Mouse (Mus musculus): Measurements from ENCODE around the gene Ttc39d. TPM values are rescaled to one million over a fixed set of nuclear protein-coding genes. Genes with fewer than 3 reads are reported as not detected.
A peak's percentile ranks its signal among the peaks of the same experiment; 100 is the strongest.

Gene Ttc39d
- polyA plus RNA-seq (2014; fragmentation: Nextera tagmentation; extraction: Ambion mirVana): 0.12 TPM in 1 of 2 replicates, not detected in the other

GRCm38 (mm10) chr17:80206671-80207581 lies at the start of gene Ttc39d, which contains the start of gene Srsf7:
TSS of gene Ttc39d (plus strand) at chr17:80207460.
TSS of gene Srsf7 (minus strand) at chr17:80207307.
- DNase-seq (ENCODE audit: low spot score): peak; percentile 100

GRCm38 (mm10) chr17:80157489-80157888 lies 49.8 kb upstream of the Ttc39d start:
- no peaks in the 10 kb centered on the region for H3K27me3 ChIP-seq (replicated peaks; ENCODE audit: control insufficient read depth, insufficient read depth, low read length)
- no peak overlapping the region for H3K9ac ChIP-seq (ENCODE audit: low read length)
- H3K36me3 ChIP-seq (ENCODE audit: control insufficient read depth, insufficient read depth, low read length): no peaks in the 10 kb centered on the region
- DNase-seq (ENCODE audit: low spot score) (no peak), ATAC-seq (replicated peaks; ENCODE audit: low FRiP score, low TSS enrichment, low read depth) (no peak)
- no peaks in the 10 kb centered on the region for H3K9me3 ChIP-seq (ENCODE audit: control insufficient read depth, low read length)
- H3K4me3 ChIP-seq (ENCODE audit: low read depth, low read length): no peak overlapping the region
- H3K4me1 ChIP-seq (replicated peaks; ENCODE audit: control insufficient read depth, insufficient read depth, low read length): no peaks in the 10 kb centered on the region
- no peak overlapping the region for H3K4me2 ChIP-seq (ENCODE audit: low read length)
- WGBS: 83% methylated on average over 6 of the region's 6 CpGs
- H3K27ac ChIP-seq (ENCODE audit: low read depth): no peak overlapping the region

More at GRCm38 (mm10) chr17:80206671-80207581, at the start of gene Ttc39d, which contains the start of gene Srsf7:
- peak within 1 kb of the TSS; percentile 99 for H3K27ac ChIP-seq (ENCODE audit: low read depth)
- H3K27me3 ChIP-seq (replicated peaks; ENCODE audit: control insufficient read depth, insufficient read depth, low read length): no peaks in the 10 kb centered on the region
- peak within 1 kb of the TSS; percentile 84 for H3K4me2 ChIP-seq (ENCODE audit: low read length)
- under 1% methylated on average over 83 of the region's 95 CpGs for WGBS
- peak within 1 kb of the TSS; percentile 99 for H3K9ac ChIP-seq (ENCODE audit: low read length)
- peak within 1 kb of the TSS; percentile 97 for H3K4me3 ChIP-seq (ENCODE audit: low read depth, low read length)
- no peaks in the 10 kb centered on the region for H3K9me3 ChIP-seq (ENCODE audit: control insufficient read depth, low read length)
- peak; percentile 93 for ATAC-seq (replicated peaks; ENCODE audit: low FRiP score, low TSS enrichment, low read depth)
- no peaks in the 10 kb centered on the region; the same call in 1 of the 2 replicates for H3K4me1 ChIP-seq (replicated peaks; ENCODE audit: control insufficient read depth, insufficient read depth, low read length)
- peaks cover 34% of the 10 kb centered on the region for H3K36me3 ChIP-seq (ENCODE audit: control insufficient read depth, insufficient read depth, low read length)

- Histone ChIP-seq H3K4me2 (ENCODE audit: low read length) (no peak overlapping the region), H3K9ac (ENCODE audit: low read length) (no peak overlapping the region), H3K36me3 (ENCODE audit: control insufficient read depth, insufficient read depth, low read length) (no peaks in the 10 kb centered on the region), H3K4me1 (replicated peaks; ENCODE audit: control insufficient read depth, insufficient read depth, low read length) (no peaks in the 10 kb centered on the region), H3K4me3 (ENCODE audit: low read depth, low read length) (no peak overlapping the region), H3K27me3 (replicated peaks; ENCODE audit: control insufficient read depth, insufficient read depth, low read length) (no peaks in the 10 kb centered on the region), H3K27ac (ENCODE audit: low read depth) (no peak overlapping the region), H3K9me3 (ENCODE audit: control insufficient read depth, low read length) (no peaks in the 10 kb centered on the region)
- ATAC-seq (replicated peaks; ENCODE audit: low FRiP score, low TSS enrichment, low read depth) (no peak), DNase-seq (ENCODE audit: low spot score) (no peak)
- WGBS: 47% methylated on average over 5 of the region's 5 CpGs
Observed at GRCm38 (mm10) chr17:80160454-80160853, 46.8 kb upstream of the Ttc39d start.

- H3K9ac ChIP-seq (ENCODE audit: low read length): no peak overlapping the region
- H3K4me3 ChIP-seq (ENCODE audit: low read depth, low read length): no peak overlapping the region
- H3K27me3 ChIP-seq (replicated peaks; ENCODE audit: control insufficient read depth, insufficient read depth, low read length): no peaks in the 10 kb centered on the region
- ATAC-seq (replicated peaks; ENCODE audit: low FRiP score, low TSS enrichment, low read depth): no peak
- 72% methylated on average over 8 of the region's 8 CpGs for WGBS
- no peak overlapping the region for H3K4me2 ChIP-seq (ENCODE audit: low read length)
- DNase-seq (ENCODE audit: low spot score): no peak
- H3K36me3 ChIP-seq (ENCODE audit: control insufficient read depth, insufficient read depth, low read length): no peaks in the 10 kb centered on the region
- no peak overlapping the region for H3K27ac ChIP-seq (ENCODE audit: low read depth)
- H3K9me3 ChIP-seq (ENCODE audit: control insufficient read depth, low read length): no peaks in the 10 kb centered on the region
- H3K4me1 ChIP-seq (replicated peaks; ENCODE audit: control insufficient read depth, insufficient read depth, low read length): peaks cover 13% of the 10 kb centered on the region
Observed at GRCm38 (mm10) chr17:80163991-80164390, 43.3 kb upstream of the Ttc39d start.

- Histone ChIP-seq H3K9ac (ENCODE audit: low read length) (no peak overlapping the region), H3K9me3 (ENCODE audit: control insufficient read depth, low read length) (no peaks in the 10 kb centered on the region), H3K4me3 (ENCODE audit: low read depth, low read length) (no peak overlapping the region), H3K27me3 (replicated peaks; ENCODE audit: control insufficient read depth, insufficient read depth, low read length) (no peaks in the 10 kb centered on the region), H3K4me1 (replicated peaks; ENCODE audit: control insufficient read depth, insufficient read depth, low read length) (peaks cover 13% of the 10 kb centered on the region), H3K4me2 (ENCODE audit: low read length) (no peak overlapping the region), H3K27ac (ENCODE audit: low read depth) (0 out of 2 replicates have a peak overlapping the region, but pooled peaks have one; percentile 22), H3K36me3 (ENCODE audit: control insufficient read depth, insufficient read depth, low read length) (no peaks in the 10 kb centered on the region)
- 48% methylated on average over 6 of the region's 6 CpGs for WGBS
- ATAC-seq (replicated peaks; ENCODE audit: low FRiP score, low TSS enrichment, low read depth) (no peak), DNase-seq (ENCODE audit: low spot score) (no peak)
Observed at GRCm38 (mm10) chr17:80165741-80166140, 41.5 kb upstream of the Ttc39d start.

GRCm38 (mm10) chr17:80166346-80166745 lies 40.9 kb upstream of the Ttc39d start:
- H3K9ac ChIP-seq (ENCODE audit: low read length): no peak overlapping the region
- 85% methylated on average over 6 of the region's 6 CpGs for WGBS
- H3K27ac ChIP-seq (ENCODE audit: low read depth): no peak overlapping the region

GRCm38 (mm10) chr17:80167436-80167835 lies 39.8 kb upstream of the Ttc39d start:
- H3K9ac ChIP-seq (ENCODE audit: low read length): no peak overlapping the region
- H3K27me3 ChIP-seq (replicated peaks; ENCODE audit: control insufficient read depth, insufficient read depth, low read length): no peaks in the 10 kb centered on the region
- ATAC-seq (replicated peaks; ENCODE audit: low FRiP score, low TSS enrichment, low read depth): peak; percentile 18; the same call in 1 of the 2 replicates
- no peak overlapping the region for H3K4me3 ChIP-seq (ENCODE audit: low read depth, low read length)
- DNase-seq (ENCODE audit: low spot score): no peak
- no peaks in the 10 kb centered on the region for H3K36me3 ChIP-seq (ENCODE audit: control insufficient read depth, insufficient read depth, low read length)
- 71% methylated on average over 4 of the region's 4 CpGs for WGBS
- peaks cover 13% of the 10 kb centered on the region for H3K4me1 ChIP-seq (replicated peaks; ENCODE audit: control insufficient read depth, insufficient read depth, low read length)
- H3K4me2 ChIP-seq (ENCODE audit: low read length): no peak overlapping the region
- H3K27ac ChIP-seq (ENCODE audit: low read depth): no peak overlapping the region
- no peaks in the 10 kb centered on the region for H3K9me3 ChIP-seq (ENCODE audit: control insufficient read depth, low read length)

More at GRCm38 (mm10) chr17:80166346-80166745, 40.9 kb upstream of the Ttc39d start:
- no peak for DNase-seq (ENCODE audit: low spot score)
- H3K36me3 ChIP-seq (ENCODE audit: control insufficient read depth, insufficient read depth, low read length): no peaks in the 10 kb centered on the region
- ATAC-seq (replicated peaks; ENCODE audit: low FRiP score, low TSS enrichment, low read depth): no peak
- H3K4me3 ChIP-seq (ENCODE audit: low read depth, low read length): no peak overlapping the region
- peaks cover 13% of the 10 kb centered on the region for H3K4me1 ChIP-seq (replicated peaks; ENCODE audit: control insufficient read depth, insufficient read depth, low read length)
- H3K27me3 ChIP-seq (replicated peaks; ENCODE audit: control insufficient read depth, insufficient read depth, low read length): no peaks in the 10 kb centered on the region
- no peaks in the 10 kb centered on the region for H3K9me3 ChIP-seq (ENCODE audit: control insufficient read depth, low read length)
- H3K4me2 ChIP-seq (ENCODE audit: low read length): no peak overlapping the region

- peak overlapping the region; percentile 41; the same call in 1 of the 2 replicates for H3K4me2 ChIP-seq (ENCODE audit: low read length)
- H3K4me3 ChIP-seq (ENCODE audit: low read depth, low read length): no peak overlapping the region
- no peak for DNase-seq (ENCODE audit: low spot score)
Observed at GRCm38 (mm10) chr17:80167851-80168251, 39.4 kb upstream of the Ttc39d start.

More at GRCm38 (mm10) chr17:80167851-80168251, 39.4 kb upstream of the Ttc39d start:
- H3K36me3 ChIP-seq (ENCODE audit: control insufficient read depth, insufficient read depth, low read length): no peaks in the 10 kb centered on the region
- H3K27me3 ChIP-seq (replicated peaks; ENCODE audit: control insufficient read depth, insufficient read depth, low read length): no peaks in the 10 kb centered on the region
- no peaks in the 10 kb centered on the region for H3K9me3 ChIP-seq (ENCODE audit: control insufficient read depth, low read length)
- H3K4me1 ChIP-seq (replicated peaks; ENCODE audit: control insufficient read depth, insufficient read depth, low read length): peaks cover 13% of the 10 kb centered on the region
- H3K9ac ChIP-seq (ENCODE audit: low read length): no peak overlapping the region
- WGBS: 45% methylated on average over 7 of the region's 7 CpGs
- no peak overlapping the region for H3K27ac ChIP-seq (ENCODE audit: low read depth)
- ATAC-seq (replicated peaks; ENCODE audit: low FRiP score, low TSS enrichment, low read depth): peak; percentile 30; the same call in 1 of the 2 replicates

Data from intestine, embryonic 14.5 days (tissue).